Mouse (Mus musculus) heart, embryonic 15.5 days (tissue): Measurements from ENCODE around the gene Wdr64. TPM values are rescaled to one million over a fixed set of nuclear protein-coding genes. Genes with fewer than 3 reads are reported as not detected.

Source experiments
- ATAC-seq: fragments of 200-750 bp; cut with Nextera tagmentation; replicated peaks from 2 replicates; pipeline ENCODE4 v1.8.0; 2017; ENCODE audit warnings: low read depth, moderate TSS enrichment; ENCODE audit not compliant: insufficient number of reproducible peaks, insufficient read depth, low FRiP score
- H3K27ac ChIP-seq: fragments of 300-500 bp; sonication (generic); 2 replicates; pipeline ENCODE4 v1.5.1; 2015; ENCODE audit warnings: mild to moderate bottlenecking, inconsistent platforms
- H3K27me3 ChIP-seq: fragments of 300-500 bp; sonication (generic); 2 replicates; pipeline ENCODE4 v1.6.1; 2015; ENCODE audit warnings: inconsistent platforms
- H3K36me3 ChIP-seq: fragments of 300-500 bp; sonication (generic); 2 replicates; pipeline ENCODE4 v1.6.1; 2015; ENCODE audit warnings: mild to moderate bottlenecking, inconsistent platforms
- H3K4me1 ChIP-seq: fragments of 300-500 bp; sonication (generic); replicated peaks from 2 replicates; pipeline ENCODE4 v1.6.1; 2015; ENCODE audit warnings: inconsistent platforms
- H3K4me2 ChIP-seq: fragments of 300-500 bp; sonication (generic); 2 replicates; pipeline ENCODE4 v1.6.1; 2015; ENCODE audit warnings: inconsistent platforms, mild to moderate bottlenecking, moderate library complexity
- H3K4me3 ChIP-seq: fragments of 300-500 bp; sonication (generic); 2 replicates; pipeline ENCODE4 v1.5.1; 2015; ENCODE audit warnings: mild to moderate bottlenecking, inconsistent platforms
- H3K9ac ChIP-seq: fragments of 300-500 bp; sonication (generic); 2 replicates; pipeline ENCODE4 v1.6.1; 2015; ENCODE audit warnings: mild to moderate bottlenecking, inconsistent platforms
- H3K9me3 ChIP-seq: fragments of 300-500 bp; sonication (generic); replicated peaks from 2 replicates; pipeline ENCODE4 v1.6.1; 2016; ENCODE audit warnings: inconsistent platforms
- WGBS: fragments of 180-500 bp; shearing (Covaris S2); methylation state at CpG from one replicate; pipeline ENCODE4 v1.1.7; 2015; ENCODE audit warnings: mixed read lengths; 5-methylcytosine and 5-hydroxymethylcytosine counted together
- polyA plus RNA-seq: library from polyadenylated mRNA; unstranded; fragments of >200 nt; fragmentation: Nextera tagmentation; extraction: Ambion mirVana; gene quantifications from 2 replicates; pipeline ENCODE4 v1.2.1, GENCODE M21; 2015

Wdr64 gene
- polyA plus RNA-seq, 1 experiment from 2014 or later, result not detected

DNA sequence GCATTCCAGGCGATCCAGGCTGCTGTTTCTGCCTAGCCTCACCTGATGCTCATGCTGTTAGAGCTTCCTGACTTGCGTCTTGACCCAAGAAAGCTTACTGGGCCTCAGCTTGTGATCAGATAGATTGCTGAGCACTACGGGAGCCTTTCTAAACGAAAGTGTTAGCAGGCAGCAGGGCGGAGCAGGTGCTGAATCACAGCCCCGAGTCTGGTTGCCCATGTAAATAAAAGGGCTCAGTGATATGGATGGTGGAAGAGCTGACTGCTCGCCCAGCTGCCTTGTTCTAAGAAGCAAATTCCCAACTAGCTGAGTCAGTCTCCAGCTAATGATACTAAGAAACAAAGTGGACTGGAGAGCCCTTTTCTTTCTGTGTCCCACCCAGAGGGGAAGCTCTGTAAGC lies 27.4 kb downstream of the Wdr64 start:
- Histone ChIP-seq H3K36me3 (no peaks in the 10 kb centered on the region), H3K9ac (no peak overlapping the region), H3K4me3 (no peak overlapping the region), H3K27ac (no peak overlapping the region), H3K9me3 (no peaks in the 10 kb centered on the region), H3K4me2 (no peak overlapping the region), H3K27me3 (no peaks in the 10 kb centered on the region), H3K4me1 (no peaks in the 10 kb centered on the region)
- WGBS, result 21% methylated on average over 7 of the region's 7 CpGs
- ATAC-seq, result no peak

DNA sequence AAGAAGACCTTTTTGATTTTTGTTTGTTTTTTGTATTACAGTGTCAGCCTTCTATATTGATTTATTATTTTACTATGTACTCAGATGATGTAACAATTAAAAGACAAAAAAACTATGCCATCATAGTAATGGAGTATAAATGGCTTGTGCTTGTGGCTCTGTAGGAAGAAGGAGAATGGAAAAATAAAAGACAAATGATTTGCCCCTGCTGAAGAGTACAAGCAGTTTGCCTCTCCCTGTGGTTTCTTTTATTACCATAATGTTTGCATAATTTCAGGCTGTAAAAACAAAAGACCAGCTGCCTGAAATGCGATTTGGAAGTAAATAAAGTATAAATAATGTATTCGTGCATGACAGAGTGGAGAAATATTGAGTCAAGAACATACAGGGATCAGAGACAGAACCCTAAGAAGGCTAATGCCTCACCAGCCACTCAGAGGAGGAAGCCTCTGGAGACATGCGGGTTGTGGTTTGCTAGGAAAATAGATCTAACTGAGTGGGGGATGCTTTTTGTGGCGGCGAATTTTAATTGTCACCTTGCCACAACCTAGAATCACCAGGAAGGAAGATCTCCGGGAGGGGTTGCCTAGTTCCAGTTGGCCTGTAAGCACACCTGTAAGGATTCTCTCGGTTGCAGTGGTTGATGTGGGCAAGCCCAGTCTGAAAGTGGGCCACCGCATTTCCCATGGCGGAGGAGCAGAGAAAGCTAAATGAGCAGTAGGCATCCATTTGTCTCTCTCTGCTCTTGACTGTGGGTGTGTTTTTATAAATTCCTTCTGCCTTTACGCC lies 56.4 kb downstream of the Wdr64 start:
- 72% methylated on average over 10 of the region's 10 CpGs for WGBS
- H3K9me3 ChIP-seq, result no peaks in the 10 kb centered on the region

DNA sequence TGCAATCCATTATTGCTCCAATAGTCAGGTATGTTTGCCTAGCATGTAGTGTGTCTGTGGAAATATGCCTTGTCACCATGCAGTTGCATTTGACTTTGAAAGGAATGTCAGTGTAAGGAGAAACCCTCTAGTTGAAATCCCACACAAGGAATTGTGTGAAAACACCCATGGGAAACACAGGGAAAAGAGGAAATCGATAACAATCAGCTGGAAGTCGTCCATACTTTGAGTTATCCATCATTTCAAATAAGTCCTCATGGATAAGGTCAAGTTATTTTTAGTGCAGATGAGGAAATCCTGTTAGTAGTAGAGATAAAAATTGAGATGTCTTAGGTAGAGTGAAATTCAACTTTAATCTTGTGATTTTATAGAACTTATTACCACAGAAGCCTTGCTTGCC lies 96.3 kb downstream of the Wdr64 start:
- Histone ChIP-seq H3K9me3 (no peaks in the 10 kb centered on the region), H3K4me2 (no peak overlapping the region), H3K27me3 (no peaks in the 10 kb centered on the region), H3K4me1 (no peaks in the 10 kb centered on the region), H3K36me3 (no peaks in the 10 kb centered on the region), H3K9ac (no peak overlapping the region), H3K27ac (no peak overlapping the region), H3K4me3 (no peak overlapping the region)
- WGBS, result 55% methylated on average over 2 of the region's 2 CpGs
- no peak for ATAC-seq

More for the DNA sequence above, 56.4 kb downstream of the Wdr64 start:
- Histone ChIP-seq H3K4me1 (no peaks in the 10 kb centered on the region), H3K36me3 (no peaks in the 10 kb centered on the region), H3K9ac (no peak overlapping the region), H3K4me3 (no peak overlapping the region), H3K27me3 (no peaks in the 10 kb centered on the region), H3K4me2 (no peak overlapping the region), H3K27ac (no peak overlapping the region)
- ATAC-seq, result no peak

DNA sequence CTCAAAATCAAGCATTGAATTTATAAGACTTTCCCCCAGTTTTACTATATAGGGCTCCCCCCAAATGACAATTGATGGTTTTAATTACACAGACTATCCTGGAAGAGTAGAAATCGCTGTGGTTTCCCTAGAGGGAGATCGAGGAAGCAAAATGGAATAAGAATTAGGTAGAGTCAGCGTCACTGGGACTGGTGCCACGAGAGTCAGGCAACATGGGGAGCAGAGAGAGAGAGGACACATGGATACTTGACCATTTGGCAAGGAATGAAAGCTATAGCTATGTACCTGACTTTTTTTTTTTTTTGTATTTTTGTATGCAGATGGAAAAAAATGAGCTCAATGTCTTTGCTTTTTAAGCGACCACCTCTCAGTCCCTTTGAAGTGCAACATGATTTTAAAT lies 110.0 kb downstream of the Wdr64 start:
- no peaks in the 10 kb centered on the region for H3K9me3 ChIP-seq
- H3K27me3 ChIP-seq, result no peaks in the 10 kb centered on the region
- no peak overlapping the region for H3K9ac ChIP-seq
- ATAC-seq, result no peak
- H3K36me3 ChIP-seq, result no peaks in the 10 kb centered on the region
- 72% methylated on average over 5 of the region's 5 CpGs for WGBS
- H3K4me3 ChIP-seq, result no peak overlapping the region
- no peaks in the 10 kb centered on the region; the same call in 1 of the 2 replicates for H3K4me1 ChIP-seq
- H3K4me2 ChIP-seq, result no peak overlapping the region
- no peak overlapping the region for H3K27ac ChIP-seq

DNA sequence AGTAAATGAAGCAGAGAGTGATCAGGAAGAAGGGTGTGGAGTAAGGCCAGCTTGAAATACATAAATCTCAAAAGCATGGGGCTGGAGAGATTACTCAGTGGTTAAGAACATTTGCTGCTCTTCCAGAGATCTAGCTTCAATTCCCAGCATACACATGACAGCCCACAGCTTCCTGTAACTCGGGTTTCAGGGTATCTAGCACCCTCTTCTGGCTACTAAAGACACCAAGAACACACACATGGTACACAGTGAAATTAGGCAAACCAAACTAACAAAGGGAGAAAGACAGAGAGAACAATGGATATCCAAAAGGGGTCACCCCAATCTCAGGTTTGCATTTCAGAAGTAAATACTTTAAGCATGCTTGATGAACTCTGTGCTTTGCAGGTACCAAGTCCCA lies 113.2 kb downstream of the Wdr64 start:
- Histone ChIP-seq H3K9me3 (no peaks in the 10 kb centered on the region), H3K4me1 (no peaks in the 10 kb centered on the region), H3K36me3 (no peaks in the 10 kb centered on the region), H3K27me3 (no peaks in the 10 kb centered on the region), H3K4me3 (no peak overlapping the region), H3K4me2 (no peak overlapping the region), H3K9ac (no peak overlapping the region), H3K27ac (no peak overlapping the region)
- WGBS, result 19% methylated on average over 1 of the region's 1 CpGs
- ATAC-seq, result no peak

DNA sequence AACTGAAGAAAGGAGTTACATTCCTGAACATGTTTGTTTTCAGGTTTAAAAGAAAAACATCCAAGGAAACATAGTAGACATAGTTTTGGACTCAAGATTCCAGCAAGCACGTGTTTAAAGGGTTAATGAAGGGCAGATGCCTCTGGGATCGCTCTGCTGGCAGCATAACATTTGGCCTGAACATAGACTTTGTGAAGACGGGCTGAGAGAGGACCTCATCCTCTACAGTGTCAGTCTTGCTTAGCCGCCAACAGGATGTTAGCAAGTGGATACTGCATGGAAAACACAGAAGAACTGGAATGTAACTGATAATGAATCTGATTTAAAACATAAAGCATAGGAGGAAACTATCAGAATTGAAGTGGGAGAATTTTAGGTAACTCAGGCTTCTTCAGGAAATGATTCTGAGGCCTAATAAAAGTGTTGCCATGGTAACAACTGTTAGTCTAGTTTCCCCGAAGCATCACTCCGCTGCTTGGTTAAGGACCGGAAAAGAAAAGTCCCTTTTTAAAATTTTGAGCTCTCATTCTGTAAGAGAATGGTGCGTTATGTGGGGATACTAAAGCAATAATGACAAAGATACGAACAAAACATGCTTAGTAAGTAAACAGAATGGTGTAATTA lies 125.5 kb downstream of the Wdr64 start:
- Histone ChIP-seq H3K27ac (no peak overlapping the region), H3K4me3 (no peak overlapping the region), H3K9me3 (no peaks in the 10 kb centered on the region), H3K27me3 (no peaks in the 10 kb centered on the region), H3K4me1 (no peaks in the 10 kb centered on the region), H3K9ac (no peak overlapping the region), H3K36me3 (no peaks in the 10 kb centered on the region), H3K4me2 (no peak overlapping the region)
- WGBS, result 68% methylated on average over 9 of the region's 9 CpGs
- no peak for ATAC-seq

DNA sequence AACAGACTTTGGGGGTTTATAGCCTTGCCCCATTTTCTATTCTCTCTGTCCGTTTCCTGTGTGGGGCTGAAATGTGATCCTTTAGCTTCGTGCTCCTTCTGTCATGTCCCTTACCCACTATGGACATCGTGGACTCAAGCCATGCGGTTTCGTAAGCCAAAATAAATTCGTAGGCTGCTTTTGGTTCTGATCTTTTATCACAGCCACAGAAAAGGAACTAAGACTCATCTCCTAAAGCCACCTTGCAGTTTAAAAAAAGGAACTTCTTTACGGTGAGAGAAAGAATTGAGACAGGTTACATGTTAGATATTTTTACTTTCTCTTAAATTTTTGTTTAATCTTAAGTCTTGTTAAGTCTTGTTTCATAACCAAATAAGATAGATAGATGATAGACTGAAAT lies 130.1 kb downstream of the Wdr64 start:
- no peaks in the 10 kb centered on the region for H3K27me3 ChIP-seq
- 79% methylated on average over 7 of the region's 7 CpGs for WGBS
- ATAC-seq, result no peak
- no peaks in the 10 kb centered on the region for H3K4me1 ChIP-seq
- no peak overlapping the region for H3K4me2 ChIP-seq
- H3K27ac ChIP-seq, result no peak overlapping the region
- no peak overlapping the region for H3K4me3 ChIP-seq
- no peaks in the 10 kb centered on the region for H3K9me3 ChIP-seq
- no peaks in the 10 kb centered on the region for H3K36me3 ChIP-seq
- no peak overlapping the region for H3K9ac ChIP-seq

DNA sequence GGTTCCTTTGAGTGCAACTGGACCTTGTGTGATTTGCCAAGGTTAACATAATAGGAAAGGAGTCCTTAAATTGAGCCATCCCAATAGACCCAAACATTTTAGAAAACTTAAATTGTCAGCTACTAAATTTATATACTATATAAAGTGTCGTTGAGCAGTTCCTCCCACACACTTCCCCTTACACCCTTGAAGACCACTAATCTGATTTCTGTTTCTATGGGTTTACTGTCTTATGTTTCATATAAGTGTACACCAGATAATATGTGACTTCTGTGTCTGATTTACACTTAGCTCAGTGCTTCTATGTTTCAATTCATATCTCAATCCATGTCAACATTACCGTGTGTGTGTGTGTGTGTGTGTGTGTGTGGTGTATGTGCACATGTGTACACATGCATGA lies 130.8 kb downstream of the Wdr64 start:
- no peaks in the 10 kb centered on the region for H3K27me3 ChIP-seq
- no peak overlapping the region for H3K4me3 ChIP-seq
- no peak overlapping the region for H3K27ac ChIP-seq
- 81% methylated on average over 2 of the region's 2 CpGs for WGBS
- H3K4me2 ChIP-seq, result no peak overlapping the region
- H3K9me3 ChIP-seq, result no peaks in the 10 kb centered on the region
- no peaks in the 10 kb centered on the region for H3K4me1 ChIP-seq
- no peak for ATAC-seq
- H3K36me3 ChIP-seq, result no peaks in the 10 kb centered on the region
- H3K9ac ChIP-seq, result no peak overlapping the region

DNA sequence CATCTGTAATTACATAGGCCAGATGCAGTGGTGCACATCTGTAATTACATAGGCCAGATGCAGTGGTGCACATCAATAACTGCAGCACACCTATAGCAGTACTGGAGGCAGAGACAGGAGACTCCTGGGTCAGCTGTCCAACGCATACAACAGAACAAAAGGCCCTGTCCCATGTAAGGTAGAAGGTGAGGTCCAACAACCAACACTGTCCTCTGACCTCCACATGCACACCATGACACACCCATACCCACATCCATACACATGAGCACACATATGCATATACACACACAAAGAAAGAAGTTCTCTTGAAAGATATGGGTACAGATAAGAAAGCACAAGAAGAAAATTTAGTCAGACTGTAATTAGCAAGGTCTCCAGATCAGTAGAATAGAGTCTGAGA lies 157.1 kb downstream of the Wdr64 start:
- no peaks in the 10 kb centered on the region for H3K36me3 ChIP-seq
- H3K9ac ChIP-seq, result no peak overlapping the region
- ATAC-seq, result no peak
- H3K27me3 ChIP-seq, result no peaks in the 10 kb centered on the region
- no peak overlapping the region for H3K4me3 ChIP-seq
- WGBS, result 83% methylated on average over 1 of the region's 1 CpGs
- no peaks in the 10 kb centered on the region for H3K4me1 ChIP-seq
- no peak overlapping the region for H3K27ac ChIP-seq
- H3K4me2 ChIP-seq, result no peak overlapping the region
- no peaks in the 10 kb centered on the region for H3K9me3 ChIP-seq

Other genes starting within 250 kb of the Wdr64 start
- gene Rgs7, start 206.1 kb upstream of the Wdr64 start, polyA plus RNA-seq, result 0.57 and 1.4 TPM in 2 replicates
- 0.20 and 0.53 TPM in 2 replicates for gene Kmo, start 78.2 kb upstream of the Wdr64 start, polyA plus RNA-seq
- 248 and 258 TPM in 2 replicates for gene Fh1, start 73.0 kb upstream of the Wdr64 start, polyA plus RNA-seq
- 10.6 and 11.0 TPM in 2 replicates for gene Opn3, start 5.8 kb upstream of the Wdr64 start, polyA plus RNA-seq
- 3.2 and 3.5 TPM in 2 replicates for gene Chml, start 5.7 kb upstream of the Wdr64 start, polyA plus RNA-seq
- 22.4 and 28.7 TPM in 2 replicates for gene Exo1, start 182.0 kb downstream of the Wdr64 start, polyA plus RNA-seq
- 0.15 and 0.21 TPM in 2 replicates for gene Gm38100, start 221.7 kb downstream of the Wdr64 start, polyA plus RNA-seq